Mouse (Mus musculus) forebrain, embryonic 11.5 days (tissue): ENCODE measurements at regions not wholly inside any gene's neighbourhood (a gene's known extent, or its start where the extent isn't known, plus 50 kb on each side); places are given as distances from the start of the nearest gene placed in this dataset.

Experiments
- ATAC-seq: fragments of 200-750 bp; cut with Nextera tagmentation; replicated peaks from 2 replicates; pipeline ENCODE4 v1.8.0; 2017; ENCODE audit warnings: moderate TSS enrichment; ENCODE audit not compliant: low FRiP score
- DNase-seq: peaks from one replicate; pipeline ENCODE4 v3.0.0-alpha.2; 2017; ENCODE audit warnings: low spot score
- H3K27ac ChIP-seq: fragments of 300-500 bp; sonication (generic); 2 replicates; pipeline ENCODE4 v1.5.1; 2014; ENCODE audit warnings: low read depth, low read length
- H3K27me3 ChIP-seq: fragments of 300-500 bp; sonication (generic); 2 replicates; pipeline ENCODE4 v1.6.1; 2014; ENCODE audit warnings: mild to moderate bottlenecking, low read length, mixed read lengths; ENCODE audit not compliant: control insufficient read depth, insufficient read depth
- H3K36me3 ChIP-seq: fragments of 300-500 bp; sonication (generic); 2 replicates; pipeline ENCODE4 v1.6.1; 2014; ENCODE audit warnings: mild to moderate bottlenecking, low read length, moderate library complexity, mixed read lengths; ENCODE audit not compliant: control insufficient read depth, insufficient read depth
- H3K4me1 ChIP-seq: fragments of 300-500 bp; sonication (generic); replicated peaks from 2 replicates; pipeline ENCODE4 v1.6.1; 2014; ENCODE audit warnings: low read length, mixed read lengths; ENCODE audit not compliant: control insufficient read depth, insufficient read depth
- H3K4me2 ChIP-seq: fragments of 300-500 bp; sonication (generic); 2 replicates; pipeline ENCODE4 v1.6.1; 2014; ENCODE audit warnings: low read depth, mild to moderate bottlenecking, low read length, moderate library complexity, mixed read lengths; ENCODE audit not compliant: severe bottlenecking
- H3K4me3 ChIP-seq: fragments of 300-500 bp; sonication (generic); 2 replicates; pipeline ENCODE4 v1.5.1; 2014; ENCODE audit warnings: low read depth, low read length
- H3K9ac ChIP-seq: fragments of 300-500 bp; sonication (generic); 2 replicates; pipeline ENCODE4 v1.6.1; 2014; ENCODE audit warnings: low read length
- H3K9me3 ChIP-seq: fragments of 300-500 bp; sonication (generic); 2 replicates; pipeline ENCODE4 v1.6.1; 2016; ENCODE audit warnings: low read length, mixed read lengths; ENCODE audit not compliant: control insufficient read depth
- WGBS: fragments of 180-500 bp; shearing (Covaris S2); extraction: QIAGEN DNeasy Blood & Tissue Kit; methylation state at CpG from one replicate; pipeline ENCODE4 v1.1.7; 2014; 5-methylcytosine and 5-hydroxymethylcytosine counted together

DNA sequence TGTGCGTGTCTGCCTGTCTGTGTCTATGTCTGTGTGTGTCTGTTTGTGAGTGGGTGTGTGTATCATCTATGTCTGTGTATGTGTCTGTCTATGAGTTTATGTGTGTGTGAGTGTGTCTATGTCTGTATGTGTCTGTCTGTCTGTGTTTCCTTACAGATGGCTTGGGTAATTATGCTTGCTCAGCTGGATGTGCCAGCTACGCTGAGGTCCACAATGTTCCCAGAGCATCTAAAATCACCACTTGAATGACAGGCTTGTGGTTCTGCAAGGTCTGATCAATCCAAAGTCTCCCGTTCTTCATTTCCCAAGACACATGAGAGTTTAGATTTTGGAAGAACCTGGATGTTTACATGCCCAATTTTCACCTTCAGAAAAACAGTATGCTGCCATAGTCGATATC, 573.2 kb downstream of the Nfib start:
- no peak for ATAC-seq
- WGBS, result 94% methylated on average over 4 of the region's 4 CpGs

GRCm38 (mm10) chr4:82129471-82129870, 576.1 kb downstream of the Nfib start:
- 72% methylated on average over 1 of the region's 1 CpGs for WGBS
- no peak overlapping the region for H3K4me2 ChIP-seq
- no peak for DNase-seq
- H3K4me3 ChIP-seq, result no peak overlapping the region
- no peaks in the 10 kb centered on the region for H3K36me3 ChIP-seq
- ATAC-seq, result no peak
- H3K27ac ChIP-seq, result no peak overlapping the region
- no peak overlapping the region for H3K9ac ChIP-seq
- no peaks in the 10 kb centered on the region for H3K27me3 ChIP-seq
- H3K9me3 ChIP-seq, result no peaks in the 10 kb centered on the region
- no peaks in the 10 kb centered on the region for H3K4me1 ChIP-seq

More for the DNA sequence above, 573.2 kb downstream of the Nfib start:
- no peak overlapping the region for H3K9ac ChIP-seq
- no peaks in the 10 kb centered on the region for H3K36me3 ChIP-seq
- H3K4me3 ChIP-seq, result no peak overlapping the region
- H3K9me3 ChIP-seq, result no peaks in the 10 kb centered on the region
- no peak overlapping the region for H3K4me2 ChIP-seq
- DNase-seq, result no peak
- no peak overlapping the region for H3K27ac ChIP-seq
- no peaks in the 10 kb centered on the region for H3K4me1 ChIP-seq
- no peaks in the 10 kb centered on the region for H3K27me3 ChIP-seq

DNA sequence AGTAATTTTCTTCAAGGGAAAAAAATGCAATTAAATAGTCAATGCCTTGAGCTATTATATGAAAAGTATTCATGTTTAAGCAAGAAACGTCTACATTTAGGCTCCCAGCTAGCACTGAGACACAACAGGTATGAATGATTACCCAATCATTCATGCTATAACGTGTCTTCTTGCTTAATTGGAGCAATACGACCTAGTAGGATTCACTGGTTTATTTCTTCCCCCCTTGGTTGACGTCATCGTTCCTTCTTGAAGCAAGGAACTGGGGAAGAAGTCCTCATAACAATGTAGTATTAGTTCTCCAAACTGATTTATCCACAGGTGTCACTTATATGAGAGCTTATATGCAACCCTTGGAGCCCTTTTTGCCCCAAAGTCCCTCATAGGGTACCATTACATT, 581.8 kb downstream of the Nfib start:
- Histone ChIP-seq H3K4me1 (no peaks in the 10 kb centered on the region), H3K4me2 (no peak overlapping the region), H3K36me3 (no peaks in the 10 kb centered on the region), H3K27ac (no peak overlapping the region), H3K27me3 (no peaks in the 10 kb centered on the region), H3K9ac (no peak overlapping the region), H3K9me3 (no peaks in the 10 kb centered on the region), H3K4me3 (no peak overlapping the region)
- no peak for ATAC-seq
- 90% methylated on average over 5 of the region's 5 CpGs for WGBS
- no peak for DNase-seq

DNA sequence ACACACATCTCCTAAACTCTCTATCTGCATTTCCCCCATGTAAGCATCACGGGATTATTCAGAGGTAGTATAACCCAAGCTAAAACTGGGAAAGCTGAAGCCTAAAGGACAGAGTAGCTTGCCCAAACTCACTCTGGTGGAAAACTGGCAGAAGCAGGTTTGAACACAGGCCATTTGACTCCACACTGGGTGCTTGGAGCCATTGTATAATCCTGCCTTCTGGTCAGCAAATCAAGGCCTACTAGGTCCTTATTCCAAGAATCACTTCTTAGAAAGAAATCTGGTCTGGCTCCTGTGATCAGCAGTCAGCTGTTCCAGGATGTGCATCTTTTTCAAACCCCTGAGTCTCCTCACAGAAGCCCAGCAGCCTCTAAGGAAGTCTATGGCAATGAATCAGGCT, 582.4 kb downstream of the Nfib start:
- no peak overlapping the region for H3K4me3 ChIP-seq
- DNase-seq (no peak), ATAC-seq (no peak)
- no peaks in the 10 kb centered on the region for H3K9me3 ChIP-seq
- H3K4me1 ChIP-seq, result no peaks in the 10 kb centered on the region
- no peaks in the 10 kb centered on the region for H3K27me3 ChIP-seq
- H3K36me3 ChIP-seq, result no peaks in the 10 kb centered on the region
- no peak overlapping the region for H3K4me2 ChIP-seq
- WGBS, result 96% methylated on average over 1 of the region's 1 CpGs
- no peak overlapping the region for H3K9ac ChIP-seq
- H3K27ac ChIP-seq, result no peak overlapping the region

DNA sequence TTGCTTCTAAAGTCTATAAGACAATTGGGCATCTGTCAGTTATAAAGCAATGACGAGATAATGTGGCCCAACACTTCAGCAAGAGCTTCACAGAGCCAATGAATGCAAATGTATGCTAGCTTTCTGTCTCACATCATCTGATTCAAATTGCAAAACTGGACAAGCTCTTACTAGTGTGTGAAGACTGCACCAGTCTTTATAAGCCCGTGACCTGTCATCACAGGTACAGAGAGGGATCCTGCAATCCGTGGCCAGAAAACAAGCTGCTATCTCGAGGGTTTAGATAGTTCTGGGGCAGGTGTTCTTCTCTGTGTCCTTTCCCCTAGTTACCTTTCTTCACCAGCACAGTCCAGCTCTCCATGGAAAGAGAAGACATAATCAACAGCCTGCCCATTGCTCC, 584.8 kb downstream of the Nfib start:
- Histone ChIP-seq H3K4me3 (no peak overlapping the region), H3K4me1 (no peaks in the 10 kb centered on the region), H3K36me3 (no peaks in the 10 kb centered on the region), H3K27ac (no peak overlapping the region), H3K9me3 (no peaks in the 10 kb centered on the region), H3K4me2 (no peak overlapping the region), H3K9ac (no peak overlapping the region), H3K27me3 (no peaks in the 10 kb centered on the region)
- ATAC-seq, result no peak
- no peak for DNase-seq
- 78% methylated on average over 4 of the region's 4 CpGs for WGBS

GRCm38 (mm10) chr4:82120326-82120725, 585.2 kb downstream of the Nfib start:
- ATAC-seq, result no peak
- Histone ChIP-seq H3K27ac (no peak overlapping the region), H3K27me3 (no peaks in the 10 kb centered on the region), H3K4me2 (no peak overlapping the region), H3K9ac (no peak overlapping the region), H3K9me3 (no peaks in the 10 kb centered on the region), H3K4me1 (no peaks in the 10 kb centered on the region), H3K4me3 (no peak overlapping the region), H3K36me3 (no peaks in the 10 kb centered on the region)
- 47% methylated on average over 1 of the region's 1 CpGs for WGBS
- DNase-seq, result no peak

GRCm38 (mm10) chr4:82101837-82102236, 603.7 kb downstream of the Nfib start:
- WGBS, result 92% methylated on average over 1 of the region's 1 CpGs
- Histone ChIP-seq H3K27me3 (no peaks in the 10 kb centered on the region), H3K4me2 (no peak overlapping the region), H3K9ac (no peak overlapping the region), H3K4me1 (no peaks in the 10 kb centered on the region), H3K36me3 (no peaks in the 10 kb centered on the region), H3K9me3 (no peaks in the 10 kb centered on the region), H3K4me3 (no peak overlapping the region), H3K27ac (no peak overlapping the region)
- no peak for DNase-seq
- no peak for ATAC-seq

DNA sequence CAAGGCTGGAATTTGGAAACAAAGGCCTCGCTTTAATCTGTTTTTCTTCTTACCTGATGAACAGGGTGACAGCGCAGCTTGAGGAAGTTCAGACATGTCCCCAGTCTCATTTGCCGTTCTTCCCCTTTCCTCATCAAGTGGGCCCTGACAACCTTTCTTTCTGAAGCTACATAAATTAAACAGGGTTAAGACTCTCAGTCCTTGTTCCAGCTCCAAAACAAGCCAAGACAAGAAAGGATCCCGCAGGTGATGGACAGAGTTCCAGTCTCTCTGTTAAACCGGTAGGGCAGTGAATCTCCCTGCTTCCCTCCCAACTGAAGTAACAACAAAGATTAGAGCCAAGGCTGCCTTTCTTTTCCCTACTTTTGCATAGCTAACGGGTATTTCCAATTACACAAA, 605.6 kb downstream of the Nfib start:
- Histone ChIP-seq H3K9me3 (no peaks in the 10 kb centered on the region), H3K27ac (no peak overlapping the region), H3K27me3 (no peaks in the 10 kb centered on the region), H3K36me3 (no peaks in the 10 kb centered on the region), H3K4me1 (no peaks in the 10 kb centered on the region), H3K4me3 (no peak overlapping the region), H3K9ac (no peak overlapping the region), H3K4me2 (no peak overlapping the region)
- no peak for DNase-seq
- ATAC-seq, result no peak
- 69% methylated on average over 6 of the region's 6 CpGs for WGBS

GRCm38 (mm10) chr4:82098986-82099969, 606.3 kb downstream of the Nfib start:
- WGBS, result 87% methylated on average over 13 of the region's 13 CpGs
- Histone ChIP-seq H3K36me3 (no peaks in the 10 kb centered on the region), H3K4me3 (no peak overlapping the region), H3K27ac (no peak overlapping the region), H3K4me1 (no peaks in the 10 kb centered on the region), H3K4me2 (no peak overlapping the region), H3K9me3 (no peaks in the 10 kb centered on the region), H3K27me3 (no peaks in the 10 kb centered on the region), H3K9ac (no peak overlapping the region)
- DNase-seq, result no peak
- ATAC-seq, result no peak
